Mouse (Mus musculus): ENCODE results near the gene Olfr1052. TPM values are rescaled to one million over a fixed set of nuclear protein-coding genes. Genes with fewer than 3 reads are reported as not detected.
"Not testable (repeated sequence)": the region's sequence is repeated elsewhere in the genome, so short reads cannot be mapped to it uniquely, and the experiment has no call there.

Olfr1052 gene
- 0.11 TPM in 1 of 2 replicates, not detected in the other for polyA plus RNA-seq (2014; fragmentation: Nextera tagmentation; extraction: Ambion mirVana)

- no peak for ATAC-seq (ENCODE audit: low read depth)
- Histone ChIP-seq H3K4me3 (ENCODE audit: low read depth, low read length) (no peak within 1 kb of the TSS), H3K9ac (ENCODE audit: low read depth, low read length) (no peak within 1 kb of the TSS), H3K27ac (replicated peaks; ENCODE audit: low read depth, low read length) (no peak within 1 kb of the TSS), H3K4me1 (ENCODE audit: control insufficient read depth, insufficient read depth, low read length) (no peaks in the 10 kb centered on the region), H3K9me3 (ENCODE audit: control insufficient read depth, low read length) (no peaks in the 10 kb centered on the region), H3K36me3 (ENCODE audit: control insufficient read depth, insufficient read depth, low read length) (no peaks in the 10 kb centered on the region), H3K27me3 (replicated peaks; ENCODE audit: control insufficient read depth, insufficient read depth, low read length) (no peaks in the 10 kb centered on the region), H3K4me2 (ENCODE audit: low read depth, low read length) (no peak within 1 kb of the TSS)
- no peak for DNase-seq (ENCODE audit: low spot score)
Observed at GRCm38 (mm10) chr2:86292155-86292554, at the start of gene Olfr1052. Olfr1052 (plus strand) TSS chr2:86292455.

GRCm38 (mm10) chr2:86258228-86258627 lies 34.0 kb upstream of the Olfr1052 start, which contains the start of gene Olfr1049:
Olfr1049 (minus strand) TSS chr2:86258328.
- not testable (repeated sequence) for ATAC-seq (ENCODE audit: low read depth); DNase-seq (ENCODE audit: low spot score); H3K27ac ChIP-seq (replicated peaks; ENCODE audit: low read depth, low read length); H3K4me2 ChIP-seq (ENCODE audit: low read depth, low read length); H3K36me3 ChIP-seq (ENCODE audit: control insufficient read depth, insufficient read depth, low read length); H3K27me3 ChIP-seq (replicated peaks; ENCODE audit: control insufficient read depth, insufficient read depth, low read length); H3K4me1 ChIP-seq (ENCODE audit: control insufficient read depth, insufficient read depth, low read length); H3K4me3 ChIP-seq (ENCODE audit: low read depth, low read length); H3K9me3 ChIP-seq (ENCODE audit: control insufficient read depth, low read length); H3K9ac ChIP-seq (ENCODE audit: low read depth, low read length)

- H3K9ac ChIP-seq (ENCODE audit: low read depth, low read length); H3K27me3 ChIP-seq (replicated peaks; ENCODE audit: control insufficient read depth, insufficient read depth, low read length); H3K36me3 ChIP-seq (ENCODE audit: control insufficient read depth, insufficient read depth, low read length); H3K4me3 ChIP-seq (ENCODE audit: low read depth, low read length); ATAC-seq (ENCODE audit: low read depth); DNase-seq (ENCODE audit: low spot score); H3K4me2 ChIP-seq (ENCODE audit: low read depth, low read length); H3K27ac ChIP-seq (replicated peaks; ENCODE audit: low read depth, low read length); H3K4me1 ChIP-seq (ENCODE audit: control insufficient read depth, insufficient read depth, low read length); H3K9me3 ChIP-seq (ENCODE audit: control insufficient read depth, low read length): not testable (repeated sequence)
Observed at GRCm38 (mm10) chr2:86278988-86279387, 13.3 kb upstream of the Olfr1052 start, which contains the start of gene Olfr1051. Olfr1051 (minus strand) TSS chr2:86279088.

- 62% methylated on average over 3 of the region's 3 CpGs for WGBS
- Histone ChIP-seq H3K27me3 (replicated peaks; ENCODE audit: control insufficient read depth, insufficient read depth, low read length) (no peaks in the 10 kb centered on the region), H3K4me1 (ENCODE audit: control insufficient read depth, insufficient read depth, low read length) (no peaks in the 10 kb centered on the region), H3K4me3 (ENCODE audit: low read depth, low read length) (no peak within 1 kb of the TSS), H3K27ac (replicated peaks; ENCODE audit: low read depth, low read length) (no peak within 1 kb of the TSS), H3K36me3 (ENCODE audit: control insufficient read depth, insufficient read depth, low read length) (no peaks in the 10 kb centered on the region), H3K9ac (ENCODE audit: low read depth, low read length) (no peak within 1 kb of the TSS), H3K9me3 (ENCODE audit: control insufficient read depth, low read length) (no peaks in the 10 kb centered on the region), H3K4me2 (ENCODE audit: low read depth, low read length) (no peak within 1 kb of the TSS)
- DNase-seq (ENCODE audit: low spot score) (no peak), ATAC-seq (ENCODE audit: low read depth) (no peak)
Observed at GRCm38 (mm10) chr2:86315184-86315583, 22.9 kb downstream of the Olfr1052 start, which contains the start of gene Olfr1053. Olfr1053 (minus strand) TSS chr2:86315284.

- Histone ChIP-seq H3K27ac (replicated peaks; ENCODE audit: low read depth, low read length) (no peak within 1 kb of the TSS), H3K4me3 (ENCODE audit: low read depth, low read length) (no peak within 1 kb of the TSS), H3K9ac (ENCODE audit: low read depth, low read length) (no peak within 1 kb of the TSS), H3K4me1 (ENCODE audit: control insufficient read depth, insufficient read depth, low read length) (no peaks in the 10 kb centered on the region), H3K36me3 (ENCODE audit: control insufficient read depth, insufficient read depth, low read length) (no peaks in the 10 kb centered on the region), H3K9me3 (ENCODE audit: control insufficient read depth, low read length) (no peaks in the 10 kb centered on the region), H3K4me2 (ENCODE audit: low read depth, low read length) (no peak within 1 kb of the TSS), H3K27me3 (replicated peaks; ENCODE audit: control insufficient read depth, insufficient read depth, low read length) (no peaks in the 10 kb centered on the region)
- 85% methylated on average over 3 of the region's 3 CpGs for WGBS
- DNase-seq (ENCODE audit: low spot score) (no peak), ATAC-seq (ENCODE audit: low read depth) (no peak)
Observed at GRCm38 (mm10) chr2:86335333-86335732, 43.1 kb downstream of the Olfr1052 start, which contains the start of gene Olfr1054. Olfr1054 (minus strand) TSS chr2:86335433.

Other genes with a start within 250 kb of the Olfr1052 start
- 0.04 TPM in 2 replicates for gene Olfr1034, start 246.6 kb upstream of the Olfr1052 start, polyA plus RNA-seq (2014; fragmentation: Nextera tagmentation; extraction: Ambion mirVana)
- not detected in 2 replicates for gene Olfr1036, start 218.5 kb upstream of the Olfr1052 start, polyA plus RNA-seq (2014; fragmentation: Nextera tagmentation; extraction: Ambion mirVana)
- not detected in 2 replicates for gene Olfr1037, start 205.1 kb upstream of the Olfr1052 start, polyA plus RNA-seq (2014; fragmentation: Nextera tagmentation; extraction: Ambion mirVana)
- not detected in 2 replicates for gene Olfr1039, start 156.5 kb upstream of the Olfr1052 start, polyA plus RNA-seq (2014; fragmentation: Nextera tagmentation; extraction: Ambion mirVana)
- not detected in 2 replicates for gene Olfr1040, start 145.7 kb upstream of the Olfr1052 start, polyA plus RNA-seq (2014; fragmentation: Nextera tagmentation; extraction: Ambion mirVana)
- gene Olfr1042, start 130.6 kb upstream of the Olfr1052 start, polyA plus RNA-seq (2014; fragmentation: Nextera tagmentation; extraction: Ambion mirVana) = not detected in 2 replicates
- gene Olfr1043, start 124.9 kb upstream of the Olfr1052 start, polyA plus RNA-seq (2014; fragmentation: Nextera tagmentation; extraction: Ambion mirVana) = not detected in 2 replicates
- gene Olfr1044, start 114.6 kb upstream of the Olfr1052 start, polyA plus RNA-seq (2014; fragmentation: Nextera tagmentation; extraction: Ambion mirVana) = 0.09 TPM in 1 of 2 replicates, not detected in the other
- gene Olfr52, start 106.8 kb upstream of the Olfr1052 start, polyA plus RNA-seq (2014; fragmentation: Nextera tagmentation; extraction: Ambion mirVana) = not detected in 2 replicates
- not detected in 2 replicates for gene Olfr1045, start 89.4 kb upstream of the Olfr1052 start, polyA plus RNA-seq (2014; fragmentation: Nextera tagmentation; extraction: Ambion mirVana)
- gene Olfr1046, start 73.1 kb upstream of the Olfr1052 start, polyA plus RNA-seq (2014; fragmentation: Nextera tagmentation; extraction: Ambion mirVana) = not detected in 2 replicates
- gene Olfr1047, start 61.1 kb upstream of the Olfr1052 start, polyA plus RNA-seq (2014; fragmentation: Nextera tagmentation; extraction: Ambion mirVana) = not detected in 2 replicates
- gene Olfr1048, start 52.2 kb upstream of the Olfr1052 start, polyA plus RNA-seq (2014; fragmentation: Nextera tagmentation; extraction: Ambion mirVana) = 0.29 TPM in 1 of 2 replicates, not detected in the other
- not detected in 2 replicates for gene Olfr1049, start 34.1 kb upstream of the Olfr1052 start, polyA plus RNA-seq (2014; fragmentation: Nextera tagmentation; extraction: Ambion mirVana)
- gene Olfr1051, start 13.4 kb upstream of the Olfr1052 start, polyA plus RNA-seq (2014; fragmentation: Nextera tagmentation; extraction: Ambion mirVana) = not detected in 2 replicates
- not detected in 2 replicates for gene Olfr1053, start 22.8 kb downstream of the Olfr1052 start, polyA plus RNA-seq (2014; fragmentation: Nextera tagmentation; extraction: Ambion mirVana)
- not detected in 2 replicates for gene Olfr1054, start 43.0 kb downstream of the Olfr1052 start, polyA plus RNA-seq (2014; fragmentation: Nextera tagmentation; extraction: Ambion mirVana)
- gene Olfr1055, start 57.8 kb downstream of the Olfr1052 start, polyA plus RNA-seq (2014; fragmentation: Nextera tagmentation; extraction: Ambion mirVana) = not detected in 2 replicates
- gene Olfr1056, start 70.0 kb downstream of the Olfr1052 start, polyA plus RNA-seq (2014; fragmentation: Nextera tagmentation; extraction: Ambion mirVana) = 0.21 TPM in 1 of 2 replicates, not detected in the other
- gene Olfr1057, start 85.9 kb downstream of the Olfr1052 start, polyA plus RNA-seq (2014; fragmentation: Nextera tagmentation; extraction: Ambion mirVana) = not detected in 2 replicates
- 0.18 and 0.22 TPM in 2 replicates for gene Olfr1058, start 96.1 kb downstream of the Olfr1052 start, polyA plus RNA-seq (2014; fragmentation: Nextera tagmentation; extraction: Ambion mirVana)
- gene Olfr1061, start 121.6 kb downstream of the Olfr1052 start, polyA plus RNA-seq (2014; fragmentation: Nextera tagmentation; extraction: Ambion mirVana) = not detected in 2 replicates
- 0.07 TPM in 1 of 2 replicates, not detected in the other for gene Olfr1062, start 134.3 kb downstream of the Olfr1052 start, polyA plus RNA-seq (2014; fragmentation: Nextera tagmentation; extraction: Ambion mirVana)
- 0.15 and 0.25 TPM in 2 replicates for gene Olfr1065, start 158.1 kb downstream of the Olfr1052 start, polyA plus RNA-seq (2014; fragmentation: Nextera tagmentation; extraction: Ambion mirVana)
- not detected in 2 replicates for gene Olfr1066, start 163.8 kb downstream of the Olfr1052 start, polyA plus RNA-seq (2014; fragmentation: Nextera tagmentation; extraction: Ambion mirVana)
- gene Olfr228, start 194.9 kb downstream of the Olfr1052 start, polyA plus RNA-seq (2014; fragmentation: Nextera tagmentation; extraction: Ambion mirVana) = 0.13 TPM in 1 of 2 replicates, not detected in the other
- not detected in 2 replicates for gene Olfr1076, start 216.0 kb downstream of the Olfr1052 start, polyA plus RNA-seq (2014; fragmentation: Nextera tagmentation; extraction: Ambion mirVana)